ENCODE assay signal across 29 mouse cellular contexts in genomic region chr3:145748626-145749025, GRCm38 (mm10). TPM values are rescaled to one million over a fixed set of nuclear protein-coding genes. Genes with fewer than 3 reads are reported as not detected.
"Had no signal": no experiment of that assay in that cellular context is flagged by ENCODE, and none has a peak within 500 bp of the region (broad histone marks: within the 10 kb centered on the region; RNA-seq: fewer than 3 reads in every experiment).

No protein-coding gene starts in this region.

- H3K27me3 ChIP-seq: embryonic facial prominence, embryonic 12.5 days; embryonic facial prominence, embryonic 13.5 days; embryonic facial prominence, embryonic 15.5 days; forebrain, embryonic 13.5 days; forebrain, embryonic 15.5 days had no signal

- H3K4me2 ChIP-seq: embryonic facial prominence, embryonic 12.5 days; embryonic facial prominence, embryonic 13.5 days; embryonic facial prominence, embryonic 15.5 days; forebrain, embryonic 12.5 days; forebrain, embryonic 13.5 days; forebrain, embryonic 15.5 days had no signal

- DNase-seq: cerebellum, adult 8-10 months; cerebellum, adult 9-10 months; cerebellum, adult 9-11 months; cerebellum, postnatal 10 days; cerebellum, postnatal 14 days; cerebellum, postnatal 25 days; cerebellum, postnatal 36 days; embryo, embryonic 11 days; forebrain, postnatal 0 days; gastrocnemius, adult 2 months; gastrocnemius, postnatal 10 days; gastrocnemius, postnatal 14 days; gastrocnemius, postnatal 25 days; gastrocnemius, postnatal 36 days; heart, adult 18-20 months; heart, adult 2 months had no signal

- ATAC-seq: forebrain, embryonic 13.5 days; forebrain, embryonic 14.5 days; forebrain, embryonic 15.5 days; forebrain, embryonic 16.5 days; forebrain, postnatal 0 days had no signal

- H3K9ac ChIP-seq: embryonic facial prominence, embryonic 12.5 days; embryonic facial prominence, embryonic 13.5 days; embryonic facial prominence, embryonic 15.5 days; forebrain, embryonic 12.5 days; forebrain, embryonic 13.5 days; forebrain, embryonic 15.5 days; forebrain, postnatal 0 days had no signal

- H3K9me3 ChIP-seq: embryonic facial prominence, embryonic 10.5 days; embryonic facial prominence, embryonic 12.5 days; embryonic facial prominence, embryonic 13.5 days; embryonic facial prominence, embryonic 15.5 days; forebrain, embryonic 10.5 days; forebrain, embryonic 12.5 days; forebrain, embryonic 13.5 days; forebrain, embryonic 15.5 days had no signal

- H3K27ac ChIP-seq: embryonic facial prominence, embryonic 10.5 days; embryonic facial prominence, embryonic 12.5 days; embryonic facial prominence, embryonic 13.5 days; embryonic facial prominence, embryonic 15.5 days; forebrain, embryonic 10.5 days; forebrain, embryonic 12.5 days; forebrain, embryonic 13.5 days; forebrain, embryonic 15.5 days; gastrocnemius, adult 2 months; heart, adult 2 months had no signal

- H3K36me3 ChIP-seq: embryonic facial prominence, embryonic 10.5 days; embryonic facial prominence, embryonic 12.5 days; embryonic facial prominence, embryonic 13.5 days; embryonic facial prominence, embryonic 15.5 days; forebrain, embryonic 10.5 days; forebrain, embryonic 12.5 days; forebrain, embryonic 15.5 days had no signal

- H3K4me1 ChIP-seq: embryonic facial prominence, embryonic 10.5 days; embryonic facial prominence, embryonic 12.5 days; embryonic facial prominence, embryonic 13.5 days; embryonic facial prominence, embryonic 15.5 days; forebrain, embryonic 12.5 days had no signal

- H3K4me3 ChIP-seq: embryonic facial prominence, embryonic 10.5 days; embryonic facial prominence, embryonic 12.5 days; embryonic facial prominence, embryonic 13.5 days; embryonic facial prominence, embryonic 15.5 days; erythroblast, embryonic 14.5 days; forebrain, embryonic 10.5 days; forebrain, embryonic 12.5 days; forebrain, embryonic 13.5 days; forebrain, embryonic 15.5 days; gastrocnemius, adult 2 months; heart, adult 2 months had no signal

RNA-seq across cellular contexts. Expression of gene Ddah1, which starts 9.8 kb away (rescaled TPM):
- total RNA-seq: common myeloid progenitor, adult 5-6 weeks; granulocyte monocyte progenitor cell, adult 5-6 weeks had no signal
